In the genomic region with DNA sequence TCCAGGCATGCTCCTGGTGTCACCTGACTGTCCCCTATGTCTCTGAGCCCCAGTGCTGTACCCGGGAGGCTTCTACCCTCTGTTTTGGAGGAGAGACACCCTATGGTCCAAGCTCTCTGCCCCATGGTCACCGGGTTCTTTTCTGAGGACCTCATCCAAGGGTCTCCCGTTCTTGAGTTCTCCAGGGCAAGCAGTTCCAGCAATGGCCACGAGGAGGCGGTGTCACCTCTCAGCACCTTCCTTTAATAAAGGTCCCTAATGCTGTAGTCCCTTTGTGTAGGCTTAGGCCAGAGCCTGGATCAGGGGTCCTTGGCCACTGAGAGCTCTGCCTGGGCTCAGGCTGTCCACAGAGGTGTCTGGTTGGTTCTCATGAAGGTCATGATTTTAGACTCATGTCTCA, we compare ENCODE assay signal across 8 mouse cellular contexts. TPM values are rescaled to one million over a fixed set of nuclear protein-coding genes. Genes with fewer than 3 reads are reported as not detected.
A peak's percentile ranks its signal among the peaks of the same experiment; 100 is the strongest.
DNase-seq lines count a peak whose midpoint lies in the region; TF ChIP-seq lines count a peak whose summit lies in the region.

No protein-coding gene starts in this region.

- peaks cover 7% of the 10 kb centered on the region for H3K4me1 ChIP-seq in lung, adult 2 months (ENCODE audit: control insufficient read depth, insufficient read depth, low read length)

- TF ChIP-seq POLR2A in lung, adult 2 months (IDR thresholded peaks at IDR 0.05; ENCODE audit: borderline replicate concordance, extremely low read depth, low read depth, low read length), result no peak

- 15% methylated on average over 5 of the region's 5 CpGs for WGBS in lung, adult 2 months

- intact Hi-C loops in gastrocnemius, postnatal 14 days (cut with DNase I; ENCODE audit: low total_unique reads), result loop anchor here (2.0 kb wide), 1 partner anchor 48 kb away; no protein-coding TSS in a partner anchor
- intact Hi-C loops in heart, postnatal 10 days (cut with DNase I), result loop anchor here (2.0 kb wide), 1 partner anchor 46 kb away; no protein-coding TSS in a partner anchor

- no peak overlapping the region for H3K4me3 ChIP-seq in lung, adult 2 months (replicated peaks; ENCODE audit: extremely low read depth, low read depth, low read length)

- TF ChIP-seq CTCF in lung, adult 2 months (IDR thresholded peaks at IDR 0.05; ENCODE audit: insufficient read depth, low read length), result peak; percentile 97

- peak; percentile 75 for DNase-seq in gastrocnemius, postnatal 10 days
- no peak for DNase-seq in gastrocnemius, postnatal 14 days
- DNase-seq in right cerebral cortex, postnatal 4 days, result peak; percentile 82
- DNase-seq in right cerebral cortex, postnatal 25 days, result no peak
- peak; percentile 83 for DNase-seq in cerebellum, adult 9-10 months
- peak; percentile 75 to 89 for DNase-seq in heart, postnatal 10 days
- peak; percentile 71 for DNase-seq in lung, adult 2 months
- DNase-seq in spleen, postnatal 36 days (ENCODE audit: low spot score in 2 of 2), result peak; percentile 51 to 63

RNA-seq across cellular contexts. Expression of gene Smim24, which starts 2.3 kb away (rescaled TPM):
- total RNA-seq in gastrocnemius, postnatal 10 days (2021), result under 1 TPM in 1 of 2 experiments, not detected in 1; 0.65 TPM
- under 1 TPM; 0.45 to 0.91 TPM for total RNA-seq in gastrocnemius, postnatal 14 days (2021)
- total RNA-seq in heart, postnatal 10 days (2021), result 1 to 10 TPM; 1.3 to 2.2 TPM
- polyA plus RNA-seq in lung, adult 2 months (2012; rRNA removed), result 8.8 and 10.1 TPM in 2 replicates

RNA-seq across cellular contexts. Expression of gene Gm48552, which starts 6.3 kb away (rescaled TPM):
- total RNA-seq in gastrocnemius, postnatal 10 days (2021), result 1 to 10 TPM in 1 of 2 experiments, under 1 TPM in 1; 0.33 to 2.0 TPM
- total RNA-seq in gastrocnemius, postnatal 14 days (2021), result under 1 TPM in 1 of 2 experiments, not detected in 1; 0.80 TPM
- total RNA-seq in heart, postnatal 10 days (2021), result under 1 TPM; 0.77 to 0.98 TPM
- 3.6 and 5.9 TPM in 2 replicates for polyA plus RNA-seq in lung, adult 2 months (2012; rRNA removed)

RNA-seq across cellular contexts. Expression of gene Gm48551, which starts 10.9 kb away (rescaled TPM):
- total RNA-seq in gastrocnemius, postnatal 10 days (2021), result under 1 TPM; 0.40 to 0.45 TPM
- under 1 TPM; 0.41 to 0.47 TPM for total RNA-seq in gastrocnemius, postnatal 14 days (2021)
- under 1 TPM; 0.74 to 0.87 TPM for total RNA-seq in heart, postnatal 10 days (2021)
- polyA plus RNA-seq in lung, adult 2 months (2012; rRNA removed), result 3.7 and 6.3 TPM in 2 replicates

RNA-seq across cellular contexts. Expression of gene Dohh, which starts 10.9 kb away (rescaled TPM):
- 10 to 100 TPM; 40.3 to 46.7 TPM for total RNA-seq in gastrocnemius, postnatal 10 days (2021)
- 10 to 100 TPM; 38.6 to 39.8 TPM for total RNA-seq in gastrocnemius, postnatal 14 days (2021)
- 10 to 100 TPM; 53.2 to 57.5 TPM for total RNA-seq in heart, postnatal 10 days (2021)
- polyA plus RNA-seq in lung, adult 2 months (2012; rRNA removed), result 79.2 and 83.4 TPM in 2 replicates

RNA-seq across cellular contexts. Expression of gene Fzr1, which starts 16.8 kb away (rescaled TPM):
- total RNA-seq in gastrocnemius, postnatal 10 days (2021), result 10 to 100 TPM; 17.6 to 24.1 TPM
- 10 to 100 TPM; 11.9 to 15.4 TPM for total RNA-seq in gastrocnemius, postnatal 14 days (2021)
- total RNA-seq in heart, postnatal 10 days (2021), result 10 to 100 TPM; 39.7 to 41.2 TPM
- polyA plus RNA-seq in lung, adult 2 months (2012; rRNA removed), result 59.3 and 61.8 TPM in 2 replicates

Comparison
In these comparisons a context has a peak if more than half of its experiments do, and no peak if none do; other contexts are left out.
1. DNase-seq: peak in gastrocnemius, postnatal 10 days (single experiment), right cerebral cortex, postnatal 4 days (single experiment), cerebellum, adult 9-10 months (single experiment), heart, postnatal 10 days (2 of 2), lung, adult 2 months (single experiment) and spleen, postnatal 36 days (2 of 2); none in gastrocnemius, postnatal 14 days (single experiment) and right cerebral cortex, postnatal 25 days (single experiment).